Mouse (Mus musculus) layer of hippocampus, adult 9-11 months (tissue): ENCODE results near the gene Mfge8.
A peak's percentile ranks its signal among the peaks of the same experiment; 100 is the strongest.

Experiments used
- DNase-seq: peaks from one replicate; pipeline ENCODE4 v3.0.0; 2022

Gene Mfge8

DNA sequence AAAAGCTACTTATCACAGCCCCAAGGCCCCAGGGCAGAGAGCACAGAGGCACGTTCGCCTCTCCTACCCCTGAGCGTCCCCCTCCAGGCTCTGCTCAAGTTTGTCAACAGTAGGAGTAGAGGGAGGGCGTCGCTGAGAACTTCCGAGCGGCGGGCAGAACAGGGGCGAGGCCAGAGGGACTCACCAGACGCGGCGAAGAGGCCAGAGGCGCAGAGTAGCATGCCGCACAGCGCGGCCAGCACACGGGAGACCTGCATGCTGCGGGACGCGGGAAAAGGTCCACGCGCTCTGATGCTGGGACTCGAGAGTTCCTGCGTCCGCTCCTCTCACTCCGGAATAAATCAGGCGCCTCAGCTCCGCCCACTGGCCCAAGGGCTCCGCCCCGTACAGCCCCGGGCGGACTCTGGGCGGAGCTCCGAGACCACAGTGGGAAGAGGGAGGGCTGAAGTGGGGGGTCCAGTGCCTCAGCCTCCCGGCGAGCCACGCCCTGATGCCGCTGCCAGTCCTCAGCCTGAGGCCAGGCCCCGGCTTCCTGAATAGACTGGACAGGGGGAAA is at the start of gene Mfge8:
Mfge8 (minus strand) TSS at position 350 of the 556 bp plus-strand sequence.
- peak; percentile 82 for DNase-seq

DNA sequence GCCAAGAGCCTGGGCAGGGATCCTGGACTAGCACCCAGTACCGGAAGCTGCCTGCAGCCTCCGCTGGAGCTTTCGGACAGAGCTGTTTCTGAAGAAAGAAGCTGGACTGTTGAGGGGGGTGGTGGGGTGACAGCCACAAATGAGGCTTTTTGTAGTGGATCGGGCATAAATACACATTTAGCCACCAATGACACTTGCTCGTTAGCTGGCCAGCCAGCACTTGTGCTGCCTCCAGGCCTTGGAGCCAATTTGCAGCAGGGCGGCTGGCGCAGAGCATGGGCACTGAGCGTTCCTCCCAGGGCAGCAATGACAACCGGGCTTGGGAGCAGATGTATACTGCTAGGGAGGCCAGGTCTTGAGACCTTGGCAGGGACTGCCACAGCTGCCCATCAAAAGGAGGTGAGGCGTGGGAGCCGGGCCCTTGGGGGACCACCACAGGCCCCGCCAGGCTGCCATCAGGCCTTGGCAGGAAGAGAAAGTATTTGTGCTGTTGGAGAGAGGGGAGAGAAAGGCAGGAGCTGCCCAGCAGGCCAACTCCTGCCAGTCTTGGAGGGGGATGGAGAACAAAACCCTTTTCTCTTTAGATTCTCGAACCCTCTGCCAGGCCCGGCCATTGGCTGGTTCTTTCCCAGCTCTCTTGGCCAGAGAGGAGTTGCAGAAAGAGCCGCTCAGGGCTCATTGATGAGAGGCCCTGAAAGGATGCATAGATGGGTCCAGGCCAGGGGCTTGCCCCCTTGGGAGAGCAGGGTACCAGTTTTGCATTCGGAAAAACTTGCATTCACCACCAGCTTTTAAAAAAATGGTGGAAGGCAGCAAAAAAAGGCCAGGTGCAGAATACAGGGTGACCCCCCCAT is 45.9 kb upstream of the Mfge8 start:
- DNase-seq = peak; percentile 87

DNA sequence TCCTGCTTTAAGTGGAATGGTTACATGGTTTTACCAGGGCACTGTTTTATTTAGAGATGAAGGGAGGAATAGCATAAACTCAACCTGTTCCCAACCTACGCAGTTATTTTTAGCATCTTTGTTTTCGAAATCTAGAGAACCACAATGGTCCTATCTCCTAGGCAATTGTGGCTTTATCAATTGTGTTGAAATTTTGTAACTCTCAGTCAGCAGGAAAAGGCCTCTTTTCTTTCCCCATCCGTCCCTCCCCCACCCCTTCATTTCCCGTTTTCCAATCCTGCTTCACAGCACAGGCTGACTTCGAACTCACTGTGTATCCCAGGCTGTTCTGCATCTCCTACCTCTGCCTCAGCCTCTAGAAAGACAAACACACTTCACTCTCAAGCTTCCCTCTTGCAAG is 45.1 kb upstream of the Mfge8 start:
- peak; percentile 8 for DNase-seq

DNA sequence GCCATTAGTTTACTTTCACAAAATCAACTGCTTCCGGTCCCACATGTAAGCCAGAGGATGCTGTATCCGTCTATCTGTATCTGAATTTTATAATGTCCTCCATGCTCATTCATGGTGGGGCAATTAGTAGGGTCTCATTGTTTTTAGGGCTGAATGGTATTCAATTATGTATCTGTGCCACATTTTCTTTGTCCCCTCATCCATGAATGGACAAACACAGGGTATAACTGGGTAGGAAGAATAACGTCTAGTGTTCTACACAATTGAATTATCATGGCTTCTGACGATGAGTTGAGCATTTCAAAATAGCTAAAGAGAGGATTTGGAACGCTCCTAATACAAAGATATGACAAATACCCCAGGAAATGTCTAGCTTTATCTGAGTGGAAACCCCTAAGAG is 42.6 kb upstream of the Mfge8 start:
- no peak for DNase-seq

DNA sequence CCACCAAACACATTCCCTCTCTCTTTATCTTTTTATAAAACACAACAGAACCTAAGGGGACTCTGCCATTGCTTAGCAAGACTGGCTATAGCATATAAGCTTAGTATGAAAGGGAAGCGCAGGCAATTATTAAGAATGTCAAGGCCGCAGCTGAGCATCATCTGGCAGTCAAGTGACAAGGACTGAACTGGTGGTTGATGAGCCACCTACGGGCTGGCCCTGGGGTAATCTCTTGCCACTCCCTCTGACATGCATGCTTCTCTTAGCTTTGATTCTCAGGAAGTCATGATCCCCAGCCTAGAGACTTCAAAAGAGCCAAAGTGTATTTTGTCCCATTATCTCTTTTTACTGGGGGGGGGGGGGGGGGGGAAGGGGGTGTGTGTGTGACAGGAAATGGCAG is 41.7 kb upstream of the Mfge8 start:
- no peak for DNase-seq

DNA sequence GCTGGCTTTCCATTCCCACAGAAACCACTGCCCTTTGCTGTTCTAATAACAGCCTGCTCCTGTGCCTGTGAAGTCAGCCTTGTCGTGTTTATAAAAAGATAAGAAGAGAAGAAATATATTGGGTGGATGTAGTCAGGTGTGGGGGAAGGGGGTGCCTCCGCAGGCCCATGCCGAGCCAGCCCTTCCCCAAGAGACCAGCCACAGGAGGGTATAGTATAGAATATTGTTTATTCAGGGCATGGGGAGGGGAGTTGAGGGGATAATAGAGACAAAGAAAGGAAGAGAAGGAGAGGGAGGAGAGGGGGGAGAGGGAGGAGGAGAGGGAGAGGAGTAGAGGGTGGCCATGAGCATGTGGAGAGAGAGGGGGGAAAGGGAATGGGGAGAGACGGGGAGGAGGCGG is 40.4 kb upstream of the Mfge8 start:
- no peak for DNase-seq

DNA sequence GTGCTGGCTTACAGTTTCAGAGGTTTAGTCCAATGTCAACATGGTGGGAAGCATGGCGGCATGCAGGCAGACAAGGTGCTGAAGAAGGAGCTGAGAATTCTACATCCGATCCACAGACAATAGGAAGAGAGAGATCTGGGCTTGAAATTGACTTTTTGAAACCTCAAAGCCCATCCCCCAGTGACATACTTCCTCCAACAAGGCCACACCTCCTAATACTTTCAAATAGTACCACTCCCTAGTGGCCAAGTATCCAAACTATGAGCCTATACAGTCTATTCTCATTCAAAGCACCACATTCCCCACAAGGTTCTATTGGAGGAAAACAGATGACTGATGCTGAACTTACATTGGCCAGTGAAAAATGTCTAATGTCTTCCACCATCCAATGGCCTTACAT is 38.7 kb upstream of the Mfge8 start:
- DNase-seq = no peak

DNA sequence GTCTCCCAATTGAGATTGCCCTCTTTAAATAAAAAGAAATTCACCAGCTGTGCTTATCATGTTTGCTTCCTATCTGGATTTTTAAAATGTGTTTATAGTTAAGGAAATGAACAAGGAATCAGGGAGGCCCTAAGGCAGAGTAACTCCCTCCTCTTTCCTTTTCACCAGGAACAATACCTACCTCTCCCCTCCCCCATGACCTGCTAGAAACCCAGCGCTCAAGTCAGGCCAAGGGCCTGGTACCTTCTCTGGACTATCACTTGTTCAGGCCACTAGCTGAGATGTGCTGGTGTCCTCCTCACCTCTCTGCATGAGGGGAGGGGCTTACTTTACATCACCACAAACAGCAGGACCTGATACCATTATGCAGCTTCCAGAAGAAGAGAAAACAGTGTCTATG is 34.6 kb upstream of the Mfge8 start:
- DNase-seq = no peak

DNA sequence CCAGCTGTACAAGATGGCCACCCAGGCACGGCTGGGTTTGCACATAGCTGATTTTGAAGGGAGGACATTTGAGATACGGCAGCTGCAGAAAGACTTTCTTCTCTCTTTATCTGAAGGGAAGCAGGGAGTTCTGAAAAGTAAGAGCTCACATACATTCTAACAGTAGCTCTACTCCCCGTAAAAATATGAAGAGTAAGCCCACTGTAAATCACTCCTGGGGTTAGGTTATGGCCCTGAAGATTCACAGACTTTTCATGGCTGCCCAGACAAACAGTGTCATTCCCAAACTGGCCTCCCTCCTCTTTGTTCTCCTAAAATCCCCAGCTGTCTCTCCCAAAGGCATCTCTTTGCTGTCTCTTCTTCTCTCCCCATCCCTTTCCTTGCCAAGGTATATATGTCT is 24.9 kb upstream of the Mfge8 start:
- no peak for DNase-seq

DNA sequence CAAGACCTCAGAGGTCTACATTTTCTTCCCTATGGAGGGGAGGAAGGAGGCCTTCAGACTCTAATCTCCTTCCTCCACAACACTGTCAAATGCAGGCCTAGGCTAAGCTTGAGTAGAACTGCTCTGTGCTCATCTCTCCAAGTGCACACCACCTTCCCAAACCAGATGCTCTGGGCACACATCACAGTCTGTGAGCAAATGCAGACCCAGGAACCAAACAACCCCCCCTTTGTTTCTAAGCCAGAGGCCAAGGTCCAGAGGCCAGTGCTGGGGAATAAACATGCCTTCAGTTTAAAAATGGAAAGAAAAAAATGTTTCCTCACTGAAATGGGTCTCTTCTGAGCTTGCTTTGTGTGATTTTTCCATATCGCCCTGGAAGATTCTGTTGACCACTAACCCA is 22.9 kb upstream of the Mfge8 start:
- DNase-seq = no peak

DNA sequence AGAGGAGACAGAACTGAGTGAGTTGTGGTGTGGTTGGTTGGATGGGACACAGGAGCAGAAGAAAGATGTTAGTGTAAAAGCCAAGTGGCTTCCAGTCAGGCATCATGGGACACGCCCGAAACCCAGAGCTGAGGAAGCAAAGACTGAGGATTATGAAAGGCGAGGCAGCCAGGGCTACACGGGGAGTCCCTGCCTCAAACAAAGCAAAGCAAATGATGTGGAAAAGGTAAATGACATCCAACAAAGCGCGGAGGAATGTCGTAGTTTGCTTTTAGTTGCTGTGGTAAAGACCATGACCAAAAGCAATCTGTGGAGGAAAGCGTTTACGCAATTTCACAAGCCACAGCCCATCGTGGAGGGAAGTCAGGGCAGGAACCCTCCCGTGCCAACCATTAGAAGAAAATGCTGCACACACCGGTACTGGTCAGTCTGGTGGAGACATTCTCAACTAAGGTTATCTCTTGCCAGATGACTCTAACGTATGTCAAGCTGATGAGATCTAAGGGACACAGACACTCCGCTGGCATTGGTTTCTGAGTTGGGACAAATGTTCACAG is 18.2 kb upstream of the Mfge8 start:
- DNase-seq = no peak

DNA sequence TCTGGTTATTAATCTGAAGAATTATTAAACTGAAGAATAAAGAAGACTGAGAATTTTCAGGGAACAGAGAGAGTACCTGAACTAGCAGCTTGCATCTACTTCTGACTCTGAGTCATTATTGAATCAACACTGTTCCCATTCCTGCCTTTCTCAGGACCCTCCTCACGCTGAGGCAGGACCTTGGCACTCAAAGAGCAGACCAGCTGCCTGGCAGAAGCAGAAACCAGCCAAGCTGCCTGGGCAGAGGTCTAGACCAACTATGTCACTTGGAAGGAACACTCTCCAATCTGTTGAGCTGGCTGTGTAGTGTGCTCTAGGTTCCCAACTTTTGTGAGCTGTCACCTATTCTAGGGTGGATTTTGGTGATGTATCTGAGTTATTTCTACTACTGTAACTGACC is 10.5 kb upstream of the Mfge8 start:
- no peak for DNase-seq

DNA sequence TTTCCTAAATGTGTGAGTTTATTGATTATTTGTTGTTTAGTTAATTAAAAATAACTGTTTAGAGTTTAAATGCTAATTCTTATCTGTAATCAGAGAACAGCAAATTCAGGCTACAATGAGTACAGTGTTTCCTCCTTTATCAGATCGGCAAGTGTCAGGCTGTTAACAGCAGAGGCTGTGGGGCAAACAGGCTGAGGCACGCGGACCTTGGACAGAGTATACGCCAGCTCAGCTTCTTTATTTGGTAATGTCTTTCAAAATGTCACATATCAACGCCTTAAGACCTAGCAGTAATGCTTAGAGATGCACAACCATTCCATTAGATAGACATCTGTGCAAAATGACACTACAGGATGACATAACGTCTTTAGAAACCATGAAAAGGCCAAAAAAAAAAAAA is 662 bp upstream of the Mfge8 start:
- no peak for DNase-seq

DNA sequence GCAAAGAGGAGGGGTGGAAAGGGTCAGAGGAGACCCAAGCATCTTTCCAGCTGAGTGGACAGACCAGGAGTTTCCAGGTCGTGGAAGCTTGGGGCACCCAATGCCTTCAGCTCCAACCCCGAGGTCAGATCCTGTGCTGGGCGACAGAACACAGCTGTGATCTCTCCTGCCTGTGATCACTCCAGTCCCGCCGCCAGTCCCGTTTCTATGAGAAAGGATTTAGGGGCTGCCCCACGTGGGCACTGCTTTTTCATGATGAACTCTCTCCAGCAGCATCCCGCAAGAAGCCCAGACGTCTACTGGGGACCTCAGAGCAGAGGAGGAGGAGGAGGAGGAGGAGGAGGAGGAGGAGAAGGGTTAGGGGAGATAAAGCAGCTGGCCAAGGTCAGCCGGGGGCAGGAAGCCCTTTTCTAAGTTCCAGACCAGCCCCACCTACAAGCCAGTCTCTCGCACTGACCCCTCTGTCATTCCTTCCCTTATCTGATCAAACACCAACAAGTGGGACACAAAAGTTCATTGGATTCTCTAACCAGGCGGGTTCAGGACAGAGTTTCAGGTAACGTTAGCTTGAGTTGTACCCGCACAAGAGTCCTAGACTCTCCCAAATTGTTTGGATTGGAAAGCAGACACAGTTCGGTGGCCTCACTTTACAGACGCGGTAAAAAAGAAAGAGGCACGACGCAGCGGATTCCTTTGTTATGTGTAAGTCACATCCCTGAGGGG is 768 bp downstream of the Mfge8 start:
- DNase-seq = no peak

DNA sequence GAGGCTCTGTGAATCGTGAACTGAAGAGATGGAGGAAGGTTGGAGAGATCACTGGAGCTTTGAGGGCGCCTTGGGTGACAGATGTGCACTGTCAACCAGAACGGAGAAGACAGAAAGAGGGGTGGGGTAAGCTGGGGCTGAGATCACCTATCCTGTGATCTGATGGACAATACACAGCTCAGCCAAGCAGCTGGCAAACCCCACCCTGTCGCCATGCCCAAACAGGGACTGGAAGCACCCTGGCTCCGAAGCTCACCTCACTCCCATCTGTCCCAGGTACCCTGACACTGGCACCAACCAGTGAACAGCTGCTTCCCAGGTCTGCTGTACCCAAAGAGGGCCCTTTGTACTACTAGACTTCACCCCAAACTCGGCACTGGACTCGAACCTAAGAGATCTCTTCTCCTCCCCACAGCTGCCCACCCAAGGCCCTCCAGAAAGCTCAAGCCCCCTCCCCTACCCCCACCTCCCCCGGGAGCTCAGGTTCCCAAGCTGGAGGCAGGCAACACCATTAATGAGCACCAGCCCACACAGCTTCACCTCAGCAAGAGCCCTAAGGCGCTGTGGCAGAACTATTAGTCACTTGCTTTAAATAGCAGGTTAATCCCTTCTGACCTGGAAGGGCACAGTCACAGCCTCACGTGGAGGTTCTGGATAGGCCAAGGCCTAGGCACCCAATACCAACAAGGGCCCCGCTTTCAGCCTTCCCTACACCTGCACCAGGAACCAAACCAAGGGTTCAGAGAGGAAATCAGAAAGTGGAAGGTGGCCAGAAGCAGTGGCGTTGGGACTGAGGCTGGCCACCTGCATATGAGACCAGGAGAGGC is 1.6 kb downstream of the Mfge8 start:
- DNase-seq = no peak

DNA sequence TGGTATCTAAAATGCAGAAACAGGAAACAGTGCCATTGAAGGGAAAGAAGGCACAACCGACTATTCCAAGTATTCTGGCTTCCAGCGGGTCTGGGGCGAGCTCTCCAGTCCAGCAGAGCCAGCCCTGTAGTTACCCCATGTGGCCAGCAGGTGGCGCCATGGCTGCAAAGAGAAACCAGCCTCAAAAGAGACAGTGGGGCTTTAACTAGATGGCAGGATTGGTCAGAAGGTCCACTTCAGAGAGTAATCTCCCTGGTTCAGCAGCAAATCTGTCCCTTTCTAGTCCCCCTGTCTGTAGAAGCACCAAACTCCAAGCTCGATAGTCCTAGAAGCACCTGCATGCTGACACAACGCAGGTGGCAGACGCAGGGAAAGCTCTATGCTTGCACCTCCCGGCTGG is 8.0 kb downstream of the Mfge8 start:
- peak; percentile 72 for DNase-seq

DNA sequence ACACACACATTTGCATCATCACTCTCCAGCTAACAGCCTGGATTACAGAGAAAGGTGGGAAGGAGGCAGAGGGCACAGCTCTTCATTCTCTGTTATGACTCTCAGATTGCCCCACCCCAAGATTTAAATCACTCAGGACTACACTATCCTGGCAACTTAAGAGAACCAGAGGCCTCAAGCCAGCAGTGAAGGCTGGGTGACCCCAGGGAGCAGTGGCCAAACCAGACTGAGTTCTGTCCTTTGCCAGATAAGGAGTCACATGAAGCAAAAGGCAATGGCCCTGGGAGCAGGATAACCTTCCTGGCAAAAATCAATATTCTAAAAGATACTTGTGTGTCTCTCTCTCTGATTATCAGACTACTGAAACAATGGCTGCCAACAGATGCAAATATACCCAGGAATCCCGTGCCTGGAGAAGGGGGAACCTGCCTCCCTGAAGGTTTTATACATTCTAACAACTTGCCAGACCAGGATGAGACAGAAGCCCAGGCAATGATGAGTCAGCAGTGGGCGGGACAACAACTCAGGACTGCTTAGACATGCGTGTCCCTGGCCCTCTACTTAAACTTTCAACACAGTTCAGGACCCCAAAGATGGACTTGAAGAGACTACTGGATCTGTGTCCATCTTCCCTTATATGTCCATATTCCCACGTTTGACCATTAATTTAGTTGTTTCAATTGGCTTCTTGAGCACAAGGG is 8.8 kb downstream of the Mfge8 start:
- no peak for DNase-seq

DNA sequence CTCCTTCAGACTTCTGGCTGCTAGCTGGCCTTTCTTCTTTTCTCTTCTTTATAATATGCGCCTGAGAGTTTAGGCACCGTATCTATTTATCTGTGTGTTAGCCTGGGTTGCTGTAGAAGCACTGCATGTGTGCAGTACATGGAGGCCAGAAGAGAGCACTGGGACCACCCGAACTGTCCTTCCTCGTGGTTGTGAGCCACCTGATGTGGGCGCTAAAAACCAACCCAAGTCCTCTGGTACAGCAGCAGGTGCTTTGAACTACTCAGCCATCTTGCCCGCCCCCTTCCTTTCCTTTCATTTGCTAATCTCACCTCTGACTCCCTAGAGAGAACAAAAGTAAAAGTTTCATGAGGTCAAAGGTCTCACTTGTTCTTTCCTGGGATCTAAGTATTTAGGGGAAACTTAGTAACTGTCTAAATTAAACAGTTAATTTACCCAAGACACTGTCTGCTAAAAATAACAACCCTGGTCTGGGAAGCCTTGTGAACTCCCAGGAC is 9.5 kb downstream of the Mfge8 start:
- no peak for DNase-seq

DNA sequence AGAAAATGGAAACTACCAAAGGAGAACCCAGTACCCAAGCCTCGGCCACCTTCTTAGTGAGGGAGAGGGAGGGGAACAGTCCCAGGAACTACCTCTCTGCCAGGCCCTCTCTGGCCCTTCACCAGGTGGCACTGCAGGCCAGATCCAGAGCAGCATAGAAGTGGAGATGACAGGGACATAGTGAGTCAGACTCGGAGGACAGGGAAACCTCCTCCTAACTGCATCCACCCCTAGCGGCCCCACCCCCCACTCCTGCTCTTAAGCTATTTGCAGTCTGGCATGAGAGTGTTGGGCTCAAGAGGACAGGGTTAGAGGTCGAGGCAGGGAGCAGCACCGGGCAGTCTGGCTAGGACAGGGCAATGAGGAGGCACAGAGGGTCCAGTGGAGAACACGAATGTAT is 15.5 kb downstream of the Mfge8 start:
- DNase-seq = no peak

DNA sequence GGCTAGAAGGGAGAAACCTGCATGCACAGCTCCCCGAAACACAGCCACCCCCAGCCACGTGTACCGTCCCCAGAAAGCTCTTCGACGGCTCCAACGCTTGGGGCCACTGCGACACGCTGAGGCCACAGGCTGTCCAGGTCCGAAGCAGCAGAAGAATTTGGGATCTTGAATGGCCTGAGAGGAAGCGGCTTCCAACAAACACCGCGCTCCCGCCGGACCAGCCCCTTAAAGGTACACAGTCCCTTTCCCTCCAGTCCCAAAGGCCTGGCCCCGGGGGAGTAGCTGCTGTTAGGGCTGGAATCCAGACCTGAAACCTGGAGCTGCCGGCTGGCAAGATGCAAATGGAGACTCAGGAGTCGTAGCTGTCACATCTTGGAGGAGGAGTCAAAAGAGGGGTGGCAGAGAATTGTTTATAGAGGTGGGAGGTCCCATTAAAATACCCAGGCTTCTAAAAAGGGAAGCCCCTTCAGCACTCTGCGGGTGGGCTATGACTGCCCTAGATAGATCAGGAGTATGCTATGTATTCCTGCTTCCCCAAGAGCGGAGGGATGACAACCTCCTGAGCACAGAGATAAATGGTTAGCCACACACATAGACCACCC is 17.9 kb downstream of the Mfge8 start, which contains the start of gene Hapln3:
Hapln3 (minus strand) TSS at position 176 of the 602 bp plus-strand sequence.
- no peak for DNase-seq

DNA sequence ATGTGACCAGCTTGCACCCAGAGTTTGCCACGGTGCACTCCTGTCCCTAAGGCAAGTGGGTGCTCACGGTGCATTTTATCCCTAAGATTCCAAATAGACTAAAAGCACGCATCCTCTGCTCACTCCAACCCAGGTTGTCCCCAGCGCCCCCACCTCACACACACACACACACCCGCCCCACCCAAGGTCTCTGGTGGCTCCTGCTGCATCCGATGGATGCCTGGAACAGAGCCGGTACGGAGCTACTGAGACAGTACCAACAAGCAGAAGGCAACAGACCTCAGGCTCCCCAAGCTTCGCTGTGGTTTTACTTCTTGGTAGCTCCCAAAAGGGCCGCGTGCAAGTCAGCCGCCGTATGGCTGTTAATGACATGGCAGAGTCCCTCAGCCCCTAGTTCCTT is 18.5 kb downstream of the Mfge8 start:
- no peak for DNase-seq

DNA sequence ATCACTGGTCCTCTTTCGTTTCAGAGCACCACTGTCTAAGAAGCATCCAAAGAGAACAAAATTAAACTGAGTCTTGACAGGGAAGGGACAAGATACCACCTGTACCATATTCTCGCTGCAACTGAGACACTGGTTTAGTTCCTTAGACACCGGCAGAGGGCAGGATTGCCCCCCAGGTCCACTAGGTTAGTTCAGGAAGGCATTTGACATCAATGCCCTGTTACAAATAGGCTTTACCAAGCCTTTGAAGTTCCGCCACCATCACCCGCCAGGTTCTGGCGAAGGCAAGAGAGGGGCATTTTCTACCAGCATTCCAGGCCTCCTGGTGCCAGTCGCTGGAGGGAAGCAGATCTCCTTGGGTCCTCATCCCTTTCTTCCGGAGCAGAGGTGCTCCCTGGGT is 19.0 kb downstream of the Mfge8 start:
- no peak for DNase-seq
